Mouse (Mus musculus) forebrain, embryonic 11.5 days (tissue): Measurements from ENCODE around the gene Nptxr. TPM values are rescaled to one million over a fixed set of nuclear protein-coding genes. Genes with fewer than 3 reads are reported as not detected.

Experiments
- ATAC-seq: fragments of 200-750 bp; cut with Nextera tagmentation; replicated peaks from 2 replicates; pipeline ENCODE4 v1.8.0; 2017; ENCODE audit warnings: moderate TSS enrichment; ENCODE audit not compliant: low FRiP score
- DNase-seq: peaks from one replicate; pipeline ENCODE4 v3.0.0-alpha.2; 2017; ENCODE audit warnings: low spot score
- H3K27ac ChIP-seq: fragments of 300-500 bp; sonication (generic); 2 replicates; pipeline ENCODE4 v1.5.1; 2014; ENCODE audit warnings: low read depth, low read length
- H3K27me3 ChIP-seq: fragments of 300-500 bp; sonication (generic); 2 replicates; pipeline ENCODE4 v1.6.1; 2014; ENCODE audit warnings: mild to moderate bottlenecking, low read length, mixed read lengths; ENCODE audit not compliant: control insufficient read depth, insufficient read depth
- H3K36me3 ChIP-seq: fragments of 300-500 bp; sonication (generic); 2 replicates; pipeline ENCODE4 v1.6.1; 2014; ENCODE audit warnings: mild to moderate bottlenecking, low read length, moderate library complexity, mixed read lengths; ENCODE audit not compliant: control insufficient read depth, insufficient read depth
- H3K4me1 ChIP-seq: fragments of 300-500 bp; sonication (generic); replicated peaks from 2 replicates; pipeline ENCODE4 v1.6.1; 2014; ENCODE audit warnings: low read length, mixed read lengths; ENCODE audit not compliant: control insufficient read depth, insufficient read depth
- H3K4me2 ChIP-seq: fragments of 300-500 bp; sonication (generic); 2 replicates; pipeline ENCODE4 v1.6.1; 2014; ENCODE audit warnings: low read depth, mild to moderate bottlenecking, low read length, moderate library complexity, mixed read lengths; ENCODE audit not compliant: severe bottlenecking
- H3K4me3 ChIP-seq: fragments of 300-500 bp; sonication (generic); 2 replicates; pipeline ENCODE4 v1.5.1; 2014; ENCODE audit warnings: low read depth, low read length
- H3K9ac ChIP-seq: fragments of 300-500 bp; sonication (generic); 2 replicates; pipeline ENCODE4 v1.6.1; 2014; ENCODE audit warnings: low read length
- H3K9me3 ChIP-seq: fragments of 300-500 bp; sonication (generic); 2 replicates; pipeline ENCODE4 v1.6.1; 2016; ENCODE audit warnings: low read length, mixed read lengths; ENCODE audit not compliant: control insufficient read depth
- WGBS: fragments of 180-500 bp; shearing (Covaris S2); extraction: QIAGEN DNeasy Blood & Tissue Kit; methylation state at CpG from one replicate; pipeline ENCODE4 v1.1.7; 2014; 5-methylcytosine and 5-hydroxymethylcytosine counted together
- polyA plus RNA-seq: library from polyadenylated mRNA; unstranded; fragments of >200 nt; fragmentation: Nextera tagmentation; extraction: Ambion mirVana; gene quantifications from 2 replicates; pipeline ENCODE4 v1.2.1, GENCODE M21; 2014

Nptxr gene
- polyA plus RNA-seq, 1 experiment from 2014 or later, result 1.4 TPM

- DNase-seq, result peak; percentile 94
- Histone ChIP-seq H3K27me3 (peaks cover 2% of the 10 kb centered on the region; the same call in 1 of the 2 replicates), H3K4me1 (no peaks in the 10 kb centered on the region; the same call in 1 of the 2 replicates), H3K4me3 (peak within 1 kb of the TSS; percentile 96), H3K36me3 (no peaks in the 10 kb centered on the region; the same call in 1 of the 2 replicates), H3K9me3 (no peaks in the 10 kb centered on the region), H3K9ac (peak within 1 kb of the TSS; percentile 89), H3K27ac (no peak within 1 kb of the TSS), H3K4me2 (peak within 1 kb of the TSS; percentile 94)
- peak; percentile 92 for ATAC-seq
- under 1% methylated on average over 76 of the region's 93 CpGs for WGBS
Measured at GRCm38 (mm10) chr15:79741921-79742705, 62.5 kb downstream of the Nptxr start, which contains the start of gene Sun2. Gene Sun2, minus strand, starts transcription at chr15:79742536.

- Histone ChIP-seq H3K9me3 (no peaks in the 10 kb centered on the region), H3K4me2 (peak overlapping the region; percentile 94), H3K4me3 (peak overlapping the region; percentile 96), H3K9ac (peak overlapping the region; percentile 89), H3K4me1 (no peaks in the 10 kb centered on the region; the same call in 1 of the 2 replicates), H3K36me3 (no peaks in the 10 kb centered on the region; the same call in 1 of the 2 replicates), H3K27ac (no peak overlapping the region), H3K27me3 (peaks cover 2% of the 10 kb centered on the region; the same call in 1 of the 2 replicates)
- WGBS, result 48% methylated on average over 14 of the region's 14 CpGs
- DNase-seq (no peak), ATAC-seq (no peak)
Measured at GRCm38 (mm10) chr15:79741173-79741858, 63.2 kb downstream of the Nptxr start.

GRCm38 (mm10) chr15:79740739-79741138 lies 63.8 kb downstream of the Nptxr start:
- DNase-seq (no peak), ATAC-seq (no peak)
- Histone ChIP-seq H3K4me2 (peak overlapping the region; percentile 94; the same call in 1 of the 2 replicates), H3K36me3 (no peaks in the 10 kb centered on the region; the same call in 1 of the 2 replicates), H3K9me3 (no peaks in the 10 kb centered on the region), H3K27ac (no peak overlapping the region), H3K9ac (no peak overlapping the region), H3K27me3 (peaks cover 2% of the 10 kb centered on the region; the same call in 1 of the 2 replicates), H3K4me1 (no peaks in the 10 kb centered on the region; the same call in 1 of the 2 replicates), H3K4me3 (no peak overlapping the region; the same call in 1 of the 2 replicates)
- WGBS, result 82% methylated on average over 3 of the region's 3 CpGs

Other genes starting within 250 kb of the Nptxr start
- gene Dmc1, start 199.7 kb downstream of the Nptxr start, polyA plus RNA-seq, result 1.5 and 1.6 TPM in 2 replicates
- gene Fam227a, start 145.8 kb downstream of the Nptxr start, polyA plus RNA-seq, result 4.5 and 4.7 TPM in 2 replicates
- 78.8 and 81.6 TPM in 2 replicates for gene Cby1, start 145.6 kb downstream of the Nptxr start, polyA plus RNA-seq
- 271 and 288 TPM in 2 replicates for gene Tomm22, start 133.9 kb downstream of the Nptxr start, polyA plus RNA-seq
- 13.4 and 13.8 TPM in 2 replicates for gene Josd1, start 116.8 kb downstream of the Nptxr start, polyA plus RNA-seq
- 53.4 and 54.3 TPM in 2 replicates for gene Gtpbp1, start 113.9 kb downstream of the Nptxr start, polyA plus RNA-seq
- 4.3 and 5.9 TPM in 2 replicates for gene Sun2, start 62.2 kb downstream of the Nptxr start, polyA plus RNA-seq
- 63.9 and 76.7 TPM in 2 replicates for gene Dnal4, start 26.9 kb downstream of the Nptxr start, polyA plus RNA-seq
- not detected in 2 replicates for gene Npcd, start 29.5 kb upstream of the Nptxr start, polyA plus RNA-seq
- 31.2 and 32.3 TPM in 2 replicates for gene Cbx6, start 29.9 kb upstream of the Nptxr start, polyA plus RNA-seq
- 10.0 and 10.6 TPM in 2 replicates for gene Apobec3, start 86.9 kb upstream of the Nptxr start, polyA plus RNA-seq
- gene Cbx7, start 166.4 kb upstream of the Nptxr start, polyA plus RNA-seq, result 2.5 and 3.3 TPM in 2 replicates
- gene Pdgfb, start 210.2 kb upstream of the Nptxr start, polyA plus RNA-seq, result 2.8 and 2.9 TPM in 2 replicates